Mouse (Mus musculus) testis, adult 2 months (tissue): ENCODE measurements at regions not wholly inside any gene's neighbourhood (a gene's known extent, or its start where the extent isn't known, plus 50 kb on each side); places are given as distances from the start of the nearest gene placed in this dataset.

Source experiments
- CTCF ChIP-seq: fragments of 200-500 bp; IDR thresholded peaks from 2 replicates; pipeline ENCODE4 v1.5.1; 2012; ENCODE audit warnings: low read depth, mild to moderate bottlenecking, inconsistent platforms, low read length, moderate library complexity; ENCODE audit not compliant: control insufficient read depth, insufficient read depth, insufficient replicate concordance
- POLR2A ChIP-seq: fragments of 200-500 bp; IDR thresholded peaks from 2 replicates; pipeline ENCODE4 v1.6.1; 2012; ENCODE audit warnings: low read depth, mild to moderate bottlenecking, inconsistent platforms, low read length, moderate library complexity; ENCODE audit not compliant: control insufficient read depth

- TF ChIP-seq CTCF = no peak
- TF ChIP-seq POLR2A = no peak
Measured at GRCm38 (mm10) chr17:74922016-74922415, 83.4 kb upstream of the Ltbp1 start.
